Mouse (Mus musculus): ENCODE measurements around the gene Slc35b4. TPM values are rescaled to one million over a fixed set of nuclear protein-coding genes. Genes with fewer than 3 reads are reported as not detected.
A peak's percentile ranks its signal among the peaks of the same experiment; 100 is the strongest.

The Slc35b4 gene
- polyA plus RNA-seq, 1 experiment from 2014 or later: 36.0 TPM

- Histone ChIP-seq H3K9me3 (replicated peaks; ENCODE audit: control insufficient read depth, low read length) (no peaks in the 10 kb centered on the region), H3K4me1 (ENCODE audit: control insufficient read depth, insufficient read depth, low read length) (peaks cover 14% of the 10 kb centered on the region), H3K27ac (ENCODE audit: low read length) (no peak overlapping the region), H3K4me2 (ENCODE audit: low read depth, low read length) (no peak overlapping the region), H3K36me3 (ENCODE audit: control insufficient read depth, insufficient read depth) (peaks cover 47% of the 10 kb centered on the region), H3K27me3 (ENCODE audit: control insufficient read depth, insufficient read depth, low read length) (no peaks in the 10 kb centered on the region), H3K4me3 (ENCODE audit: low read length) (no peak overlapping the region), H3K9ac (ENCODE audit: low read length) (no peak overlapping the region)
- 0 out of 2 replicates have a peak, but pooled peaks have one; percentile 14 for ATAC-seq (replicated peaks; ENCODE audit: extremely low read depth, insufficient read depth, low FRiP score)
- WGBS: 46% methylated on average over 23 of the region's 23 CpGs
Measured at GRCm38 (mm10) chr6:34159998-34160815, 16.7 kb downstream of the Slc35b4 start.

- Histone ChIP-seq H3K4me2 (ENCODE audit: low read depth, low read length) (no peak overlapping the region), H3K9me3 (replicated peaks; ENCODE audit: control insufficient read depth, low read length) (no peaks in the 10 kb centered on the region), H3K27me3 (ENCODE audit: control insufficient read depth, insufficient read depth, low read length) (no peaks in the 10 kb centered on the region), H3K36me3 (ENCODE audit: control insufficient read depth, insufficient read depth) (peaks cover 41% of the 10 kb centered on the region), H3K4me1 (ENCODE audit: control insufficient read depth, insufficient read depth, low read length) (peaks cover 30% of the 10 kb centered on the region), H3K4me3 (ENCODE audit: low read length) (no peak overlapping the region), H3K9ac (ENCODE audit: low read length) (no peak overlapping the region), H3K27ac (ENCODE audit: low read length) (peak overlapping the region; percentile 33; the same call in 1 of the 2 replicates)
- WGBS: 79% methylated on average over 14 of the region's 14 CpGs
- ATAC-seq (replicated peaks; ENCODE audit: extremely low read depth, insufficient read depth, low FRiP score): no peak
Measured at GRCm38 (mm10) chr6:34156841-34157748, 19.8 kb downstream of the Slc35b4 start.

DNA sequence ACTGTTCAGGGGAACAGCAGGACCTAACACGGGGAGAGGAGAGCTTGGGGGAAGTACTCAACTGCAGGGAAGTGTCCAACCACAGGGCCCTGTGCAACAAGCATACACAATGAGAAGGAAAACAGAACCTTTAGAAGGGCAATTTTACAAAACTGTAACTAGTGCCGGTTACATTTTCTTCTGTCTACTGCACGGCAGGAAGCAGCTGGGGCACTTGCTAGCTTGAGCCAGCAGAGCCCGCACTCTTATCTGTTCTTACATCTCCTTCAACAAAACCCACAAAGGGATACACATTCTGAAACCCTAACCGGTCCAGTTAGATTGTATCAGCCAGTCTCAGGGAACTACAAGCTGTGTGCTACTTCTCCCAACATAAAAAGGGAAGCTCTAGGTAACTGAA lies 20.9 kb downstream of the Slc35b4 start:
- 0 out of 2 replicates have a peak, but pooled peaks have one; percentile 25 for ATAC-seq (replicated peaks; ENCODE audit: extremely low read depth, insufficient read depth, low FRiP score)
- Histone ChIP-seq H3K27me3 (ENCODE audit: control insufficient read depth, insufficient read depth, low read length) (no peaks in the 10 kb centered on the region), H3K4me1 (ENCODE audit: control insufficient read depth, insufficient read depth, low read length) (peaks cover 30% of the 10 kb centered on the region), H3K36me3 (ENCODE audit: control insufficient read depth, insufficient read depth) (peaks cover 35% of the 10 kb centered on the region), H3K9ac (ENCODE audit: low read length) (no peak overlapping the region), H3K9me3 (replicated peaks; ENCODE audit: control insufficient read depth, low read length) (no peaks in the 10 kb centered on the region), H3K4me3 (ENCODE audit: low read length) (no peak overlapping the region), H3K27ac (ENCODE audit: low read length) (peak overlapping the region; percentile 59; the same call in 1 of the 2 replicates), H3K4me2 (ENCODE audit: low read depth, low read length) (no peak overlapping the region)
- 51% methylated on average over 5 of the region's 5 CpGs for WGBS

GRCm38 (mm10) chr6:34155137-34155804 lies 21.6 kb downstream of the Slc35b4 start:
- H3K27me3 ChIP-seq (ENCODE audit: control insufficient read depth, insufficient read depth, low read length): no peaks in the 10 kb centered on the region
- peaks cover 28% of the 10 kb centered on the region for H3K36me3 ChIP-seq (ENCODE audit: control insufficient read depth, insufficient read depth)
- 53% methylated on average over 15 of the region's 15 CpGs for WGBS
- no peak overlapping the region for H3K4me3 ChIP-seq (ENCODE audit: low read length)
- H3K4me1 ChIP-seq (ENCODE audit: control insufficient read depth, insufficient read depth, low read length): peaks cover 26% of the 10 kb centered on the region
- ATAC-seq (replicated peaks; ENCODE audit: extremely low read depth, insufficient read depth, low FRiP score): no peak
- no peaks in the 10 kb centered on the region for H3K9me3 ChIP-seq (replicated peaks; ENCODE audit: control insufficient read depth, low read length)
- no peak overlapping the region for H3K9ac ChIP-seq (ENCODE audit: low read length)
- H3K4me2 ChIP-seq (ENCODE audit: low read depth, low read length): peak overlapping the region; percentile 1
- peak overlapping the region; percentile 59 for H3K27ac ChIP-seq (ENCODE audit: low read length)

- ATAC-seq (replicated peaks; ENCODE audit: extremely low read depth, insufficient read depth, low FRiP score): no peak
- Histone ChIP-seq H3K4me1 (ENCODE audit: control insufficient read depth, insufficient read depth, low read length) (peaks cover 24% of the 10 kb centered on the region), H3K4me2 (ENCODE audit: low read depth, low read length) (no peak overlapping the region), H3K27me3 (ENCODE audit: control insufficient read depth, insufficient read depth, low read length) (no peaks in the 10 kb centered on the region), H3K9ac (ENCODE audit: low read length) (no peak overlapping the region), H3K9me3 (replicated peaks; ENCODE audit: control insufficient read depth, low read length) (no peaks in the 10 kb centered on the region), H3K4me3 (ENCODE audit: low read length) (no peak overlapping the region), H3K36me3 (ENCODE audit: control insufficient read depth, insufficient read depth) (peaks cover 18% of the 10 kb centered on the region), H3K27ac (ENCODE audit: low read length) (peak overlapping the region; percentile 54)
- WGBS: 37% methylated on average over 3 of the region's 3 CpGs
Measured at GRCm38 (mm10) chr6:34154202-34154601, 22.7 kb downstream of the Slc35b4 start.

GRCm38 (mm10) chr6:34153069-34154052 lies 23.6 kb downstream of the Slc35b4 start:
- no peak overlapping the region for H3K4me2 ChIP-seq (ENCODE audit: low read depth, low read length)
- no peak overlapping the region for H3K4me3 ChIP-seq (ENCODE audit: low read length)
- no peak overlapping the region for H3K27ac ChIP-seq (ENCODE audit: low read length)
- 67% methylated on average over 18 of the region's 18 CpGs for WGBS
- H3K36me3 ChIP-seq (ENCODE audit: control insufficient read depth, insufficient read depth): peaks cover 11% of the 10 kb centered on the region
- H3K9me3 ChIP-seq (replicated peaks; ENCODE audit: control insufficient read depth, low read length): no peaks in the 10 kb centered on the region
- peaks cover 24% of the 10 kb centered on the region for H3K4me1 ChIP-seq (ENCODE audit: control insufficient read depth, insufficient read depth, low read length)
- no peak overlapping the region for H3K9ac ChIP-seq (ENCODE audit: low read length)
- ATAC-seq (replicated peaks; ENCODE audit: extremely low read depth, insufficient read depth, low FRiP score): no peak
- H3K27me3 ChIP-seq (ENCODE audit: control insufficient read depth, insufficient read depth, low read length): no peaks in the 10 kb centered on the region

DNA sequence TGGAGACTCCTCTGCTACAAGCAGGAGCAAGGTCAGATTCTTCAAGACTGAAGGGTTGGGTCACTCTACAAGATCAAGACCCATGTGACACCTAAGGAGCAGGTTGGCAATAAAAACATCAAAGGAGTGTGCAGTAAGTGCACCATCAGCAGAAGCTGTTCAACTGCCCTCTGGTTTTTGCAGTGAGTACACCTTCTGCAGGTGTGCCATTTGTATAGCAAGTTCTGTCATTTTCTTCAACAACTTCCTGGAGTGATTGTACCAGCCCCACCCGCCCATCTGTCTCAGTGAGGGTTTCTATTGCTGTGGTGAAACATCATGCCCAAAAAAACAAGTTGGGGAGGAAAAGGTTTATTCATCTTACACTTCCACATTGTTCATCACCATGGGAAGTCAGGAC lies 27.1 kb downstream of the Slc35b4 start:
- 77% methylated on average over 1 of the region's 1 CpGs for WGBS
- H3K9me3 ChIP-seq (replicated peaks; ENCODE audit: control insufficient read depth, low read length): no peaks in the 10 kb centered on the region
- H3K4me2 ChIP-seq (ENCODE audit: low read depth, low read length): no peak overlapping the region
- H3K36me3 ChIP-seq (ENCODE audit: control insufficient read depth, insufficient read depth): no peaks in the 10 kb centered on the region
- ATAC-seq (replicated peaks; ENCODE audit: extremely low read depth, insufficient read depth, low FRiP score): no peak
- H3K27ac ChIP-seq (ENCODE audit: low read length): no peak overlapping the region
- no peak overlapping the region for H3K9ac ChIP-seq (ENCODE audit: low read length)
- no peak overlapping the region for H3K4me3 ChIP-seq (ENCODE audit: low read length)
- H3K4me1 ChIP-seq (ENCODE audit: control insufficient read depth, insufficient read depth, low read length): peaks cover 12% of the 10 kb centered on the region
- H3K27me3 ChIP-seq (ENCODE audit: control insufficient read depth, insufficient read depth, low read length): no peaks in the 10 kb centered on the region

- H3K27me3 ChIP-seq (ENCODE audit: control insufficient read depth, insufficient read depth, low read length): no peaks in the 10 kb centered on the region
- no peak for ATAC-seq (replicated peaks; ENCODE audit: extremely low read depth, insufficient read depth, low FRiP score)
- 83% methylated on average over 9 of the region's 9 CpGs for WGBS
- H3K27ac ChIP-seq (ENCODE audit: low read length): no peak overlapping the region
- no peaks in the 10 kb centered on the region for H3K9me3 ChIP-seq (replicated peaks; ENCODE audit: control insufficient read depth, low read length)
- H3K4me3 ChIP-seq (ENCODE audit: low read length): no peak overlapping the region
- no peak overlapping the region for H3K4me2 ChIP-seq (ENCODE audit: low read depth, low read length)
- H3K4me1 ChIP-seq (ENCODE audit: control insufficient read depth, insufficient read depth, low read length): peaks cover 5% of the 10 kb centered on the region
- no peaks in the 10 kb centered on the region for H3K36me3 ChIP-seq (ENCODE audit: control insufficient read depth, insufficient read depth)
- H3K9ac ChIP-seq (ENCODE audit: low read length): no peak overlapping the region
Measured at GRCm38 (mm10) chr6:34149066-34149465, 27.8 kb downstream of the Slc35b4 start.

All from heart, embryonic 16.5 days (tissue).